Mouse (Mus musculus) embryo, embryonic 9.5 days (tissue): Measurements from ENCODE around the gene Mfsd11.
"Not testable (repeated sequence)": the region's sequence is repeated elsewhere in the genome, so short reads cannot be mapped to it uniquely, and the experiment has no call there.

Experiments used
- DNase-seq: peaks from one replicate; pipeline ENCODE4 v3.0.0-alpha.2; 2017; ENCODE audit errors: extremely low spot score

Gene Mfsd11

DNA sequence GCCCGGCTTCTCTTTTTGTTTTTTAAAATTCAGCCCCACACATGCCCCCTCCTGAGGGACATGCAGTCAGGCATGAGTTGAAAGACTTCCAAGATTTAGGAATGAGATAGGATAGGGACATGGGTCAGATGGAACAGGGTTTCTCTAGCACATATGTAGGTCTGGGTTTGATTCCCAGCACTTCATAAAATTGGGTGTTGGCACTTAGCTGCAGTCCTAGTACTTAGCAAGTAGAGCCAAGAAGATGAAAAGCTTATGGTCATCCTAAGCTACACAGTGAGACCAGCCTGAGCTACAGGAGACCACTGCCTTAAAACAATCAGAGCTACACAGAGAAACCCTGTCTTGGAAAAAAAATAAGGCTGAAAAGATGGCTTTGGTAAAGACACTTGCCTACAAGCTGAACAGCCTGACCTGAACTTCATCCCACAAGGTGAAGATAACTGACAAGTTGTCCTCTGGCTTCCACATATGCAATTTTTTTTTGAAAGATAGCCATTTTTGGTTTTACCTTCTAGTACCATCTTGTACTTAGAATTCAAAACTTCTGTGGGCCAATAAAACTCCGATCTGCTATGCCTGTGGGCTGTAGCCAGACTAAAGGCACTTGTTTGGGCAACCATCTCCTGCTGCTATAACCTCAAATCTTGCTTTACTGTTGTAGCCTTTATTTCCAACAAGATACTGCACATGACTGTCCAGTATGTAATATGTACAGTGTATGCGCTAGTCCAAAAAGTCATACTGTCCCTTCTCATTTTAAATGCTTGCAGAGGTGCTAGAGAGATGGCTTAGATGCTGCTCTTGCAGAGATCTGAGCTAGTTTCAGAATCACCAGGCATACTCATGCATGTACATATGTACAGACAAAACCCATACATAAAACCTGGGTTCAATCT lies 4.8 kb upstream of the Mfsd11 start:
- DNase-seq: no peak

DNA sequence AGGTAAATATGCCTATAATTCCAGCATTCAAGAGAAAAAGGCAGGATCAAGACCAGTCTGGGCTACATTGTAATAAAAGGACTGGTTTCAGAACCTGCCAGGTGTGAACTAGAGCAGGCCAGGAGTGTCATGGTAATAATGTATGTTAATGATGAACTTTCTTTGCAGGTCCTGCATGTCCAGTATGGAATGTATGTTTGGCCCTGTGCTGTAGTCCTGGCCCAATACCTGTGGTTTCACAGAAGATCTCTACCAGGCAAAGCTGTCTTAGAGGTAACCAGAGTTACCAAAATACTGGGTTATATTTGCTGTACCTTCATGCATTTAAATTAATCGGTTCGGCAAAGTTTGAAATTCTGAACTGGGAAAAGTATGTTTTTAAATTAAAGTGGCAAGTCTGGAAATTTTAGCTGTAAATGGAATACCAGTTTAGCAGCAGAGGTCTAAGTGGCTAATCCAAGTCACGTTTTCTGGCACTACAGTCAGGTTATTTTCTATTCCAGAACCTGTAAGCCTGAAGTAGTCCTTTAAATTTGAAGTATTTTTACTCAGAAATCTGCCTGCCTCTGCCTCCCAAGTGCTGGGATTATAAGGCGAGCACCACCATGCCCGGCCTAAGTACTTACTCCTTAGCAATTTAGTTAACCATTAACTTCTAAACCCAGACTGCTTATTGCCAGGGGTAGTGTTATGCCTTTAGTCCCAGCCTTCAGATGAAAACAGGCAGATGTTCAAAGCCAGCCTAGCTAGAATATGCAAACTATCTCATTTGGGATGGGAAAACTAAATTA lies 4.0 kb upstream of the Mfsd11 start:
- DNase-seq: no peak

DNA sequence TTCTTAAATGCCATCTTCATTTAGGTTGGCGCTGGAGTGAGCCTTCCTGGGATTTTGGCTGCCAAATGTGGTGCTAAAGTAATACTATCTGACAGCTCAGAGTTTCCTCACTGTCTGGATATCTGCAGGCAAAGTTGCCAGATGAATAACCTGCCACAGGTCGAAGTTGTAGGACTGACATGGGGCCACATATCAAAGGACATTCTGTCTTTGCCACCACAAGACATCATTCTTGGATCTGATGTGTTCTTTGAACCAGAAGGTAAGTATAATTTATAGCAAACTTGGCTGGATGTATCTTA lies 3.4 kb upstream of the Mfsd11 start:
- DNase-seq: not testable (repeated sequence)

DNA sequence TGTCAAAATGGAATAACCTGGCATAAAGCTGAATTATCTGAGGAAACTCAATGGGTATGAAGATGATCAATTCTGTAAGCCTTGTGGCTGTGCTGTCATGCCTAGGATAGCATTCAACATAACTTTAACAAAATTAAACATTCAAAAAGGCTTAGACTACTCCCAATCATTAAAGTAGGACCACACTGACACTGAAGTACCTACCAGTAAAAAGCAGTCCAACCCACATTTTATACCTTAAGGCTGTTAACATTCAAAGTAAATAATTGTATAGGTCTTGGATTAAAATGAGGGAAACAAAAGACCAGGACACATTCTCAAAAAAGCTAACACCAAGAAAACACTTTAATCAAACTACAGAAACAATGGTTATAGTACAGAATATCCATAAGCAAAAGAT lies 2.7 kb upstream of the Mfsd11 start:
- no peak for DNase-seq

DNA sequence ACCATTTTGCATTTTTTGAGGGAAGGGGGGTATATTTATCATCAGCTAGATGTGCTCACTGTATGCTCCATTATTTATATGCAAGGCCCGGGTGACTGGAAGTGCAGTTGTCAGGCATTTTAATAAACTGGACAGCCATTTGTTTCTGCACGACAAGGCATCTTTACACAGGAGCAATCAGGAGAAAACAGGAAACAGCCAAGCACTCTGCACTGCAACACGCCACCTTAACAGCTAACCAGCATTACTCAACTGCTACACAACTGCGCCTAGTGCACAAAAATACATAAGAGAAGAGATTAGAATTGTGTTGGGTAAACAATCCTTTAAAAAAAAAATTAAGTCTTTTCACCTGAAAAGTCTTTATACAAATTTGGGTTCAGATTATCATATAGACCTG lies 2.2 kb upstream of the Mfsd11 start:
- DNase-seq: no peak

DNA sequence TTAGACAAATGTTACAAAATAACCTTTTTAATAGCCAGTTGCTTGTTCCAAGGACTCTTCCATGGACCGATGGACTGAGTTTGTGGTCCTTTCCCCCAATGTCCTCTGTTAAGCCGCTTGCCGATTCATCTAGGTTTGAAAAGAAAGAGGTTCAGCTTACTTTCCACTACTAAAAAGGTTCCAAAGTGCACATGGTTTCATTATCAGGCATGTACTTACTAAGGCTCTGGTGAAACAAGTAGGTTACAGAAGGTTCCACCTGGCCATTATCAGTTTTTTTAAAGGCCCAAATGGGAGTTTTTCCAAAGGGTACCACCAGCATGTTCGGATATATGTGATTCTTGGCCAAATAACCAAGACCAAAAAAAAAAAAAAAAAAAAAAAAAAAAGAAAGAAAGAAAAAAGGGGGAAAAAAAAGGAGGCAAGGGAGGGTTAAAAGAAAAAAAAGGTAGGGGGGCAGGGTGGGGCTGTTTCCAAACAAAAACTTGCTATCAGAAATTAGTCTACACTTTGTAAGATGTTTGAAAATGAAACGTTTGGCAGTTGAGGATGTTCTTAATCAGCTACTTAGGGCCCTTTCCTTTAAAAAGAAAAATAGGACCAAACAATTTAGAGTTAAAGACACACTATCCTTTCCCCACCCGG lies 1.3 kb upstream of the Mfsd11 start:
- DNase-seq: no peak

DNA sequence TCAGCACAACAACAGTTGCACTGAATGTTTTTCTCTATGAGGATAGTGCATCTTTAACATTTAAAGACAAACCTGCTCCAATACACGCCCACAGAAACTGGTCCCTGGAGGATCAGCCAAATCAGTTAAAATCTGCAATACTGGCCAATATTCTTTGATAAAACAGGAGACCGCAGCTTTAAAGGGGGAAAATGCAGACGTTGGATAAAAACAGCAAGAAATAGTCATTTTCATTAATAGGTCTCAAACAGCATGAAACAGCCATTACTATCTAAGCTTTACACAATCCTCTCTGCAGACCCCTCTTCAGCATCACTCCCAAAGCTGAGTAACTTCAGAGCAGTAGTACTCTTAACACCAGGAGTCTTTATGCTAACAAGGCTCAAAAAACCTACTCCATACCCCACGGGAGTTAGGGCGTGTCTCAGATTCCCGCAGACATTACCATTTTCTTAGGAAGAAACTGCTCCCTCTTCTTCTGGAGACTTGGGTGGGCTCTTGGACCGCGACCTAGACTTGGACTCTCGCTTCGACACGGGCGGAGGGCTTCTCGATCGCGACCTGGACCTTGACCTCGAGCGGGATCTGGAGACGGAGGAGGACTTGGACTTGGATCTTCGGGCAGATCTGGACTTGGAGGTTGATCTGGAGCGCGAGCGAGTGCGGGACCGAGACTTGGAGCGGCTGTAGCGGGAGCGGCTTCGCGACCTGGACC lies 507 bp upstream of the Mfsd11 start:
- DNase-seq: peak; percentile 43

DNA sequence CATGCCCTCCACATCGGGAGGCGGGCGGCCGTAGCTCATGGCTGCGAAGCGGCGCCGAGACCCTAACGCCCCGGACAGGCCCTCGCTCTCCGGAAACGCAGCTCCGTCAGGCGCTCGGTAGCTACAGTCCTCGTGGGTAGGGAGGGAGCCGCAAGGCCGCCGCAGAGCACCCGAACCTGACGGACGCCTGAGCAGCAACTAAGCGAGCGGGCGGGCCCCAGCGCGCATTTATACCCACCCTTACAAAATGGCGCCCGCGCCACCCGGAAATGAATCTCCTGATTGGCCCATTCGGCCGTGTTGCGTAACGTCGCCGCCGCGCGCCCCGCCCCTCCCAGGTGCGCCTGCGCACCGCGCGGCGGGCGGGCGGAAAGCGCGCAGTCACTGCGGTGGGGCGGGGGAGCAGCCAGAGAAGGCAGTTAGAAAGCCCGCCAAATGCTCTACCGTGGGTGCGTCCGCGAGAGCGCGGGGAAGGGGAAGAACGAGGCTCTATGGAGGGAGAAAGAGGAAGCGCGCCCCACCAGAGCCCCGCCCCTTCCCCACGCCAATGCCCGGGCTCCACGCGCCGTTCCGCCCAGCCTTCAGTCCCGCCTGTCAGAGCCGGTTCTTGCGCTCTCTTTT lies 761 bp downstream of the Mfsd11 start, which contains the start of gene Srsf2:
TSS of gene Srsf2 (minus strand) at position 204 of the 621 bp plus-strand sequence.
- peak; percentile 97 for DNase-seq

DNA sequence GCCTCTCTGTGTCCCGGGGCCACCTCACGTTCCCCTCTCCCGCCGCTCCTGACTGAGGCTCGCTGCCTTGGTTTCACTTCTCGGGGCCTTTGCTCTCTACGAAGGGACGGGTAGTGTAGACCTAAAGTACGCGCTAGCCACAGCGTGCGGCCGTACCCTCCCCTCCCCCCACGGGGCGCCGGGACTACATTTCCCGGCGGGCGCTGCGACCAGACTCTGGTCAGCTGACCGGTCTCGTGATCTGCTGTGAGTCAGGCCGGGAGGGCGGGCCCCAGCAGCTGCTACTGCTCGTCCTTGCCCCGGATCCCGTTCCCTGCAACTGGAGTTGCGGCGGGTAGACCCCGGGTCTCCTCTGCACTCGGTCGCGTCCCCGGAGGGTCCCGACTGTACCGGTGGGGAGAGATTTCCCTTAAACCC lies 1.3 kb downstream of the Mfsd11 start:
- peak; percentile 96 for DNase-seq

DNA sequence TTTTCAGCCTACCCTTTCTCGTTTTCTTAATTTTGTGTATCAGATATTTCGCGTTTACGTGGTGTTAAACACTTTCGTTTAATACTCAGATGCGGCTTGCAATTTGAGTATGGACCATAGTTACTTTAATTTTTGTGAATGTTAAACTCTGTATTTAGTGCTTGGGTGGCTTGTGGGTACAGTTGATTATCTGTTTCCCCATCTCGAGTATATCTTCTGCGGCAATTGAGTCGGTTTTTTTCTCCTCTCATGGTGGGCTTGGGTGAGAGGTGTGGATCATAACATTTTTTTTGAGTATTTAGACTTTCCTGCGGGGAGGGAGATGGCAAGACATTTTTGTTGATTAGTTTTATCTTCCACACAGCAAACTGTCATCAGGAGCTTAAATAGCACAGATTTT lies 2.0 kb downstream of the Mfsd11 start:
- DNase-seq: no peak

DNA sequence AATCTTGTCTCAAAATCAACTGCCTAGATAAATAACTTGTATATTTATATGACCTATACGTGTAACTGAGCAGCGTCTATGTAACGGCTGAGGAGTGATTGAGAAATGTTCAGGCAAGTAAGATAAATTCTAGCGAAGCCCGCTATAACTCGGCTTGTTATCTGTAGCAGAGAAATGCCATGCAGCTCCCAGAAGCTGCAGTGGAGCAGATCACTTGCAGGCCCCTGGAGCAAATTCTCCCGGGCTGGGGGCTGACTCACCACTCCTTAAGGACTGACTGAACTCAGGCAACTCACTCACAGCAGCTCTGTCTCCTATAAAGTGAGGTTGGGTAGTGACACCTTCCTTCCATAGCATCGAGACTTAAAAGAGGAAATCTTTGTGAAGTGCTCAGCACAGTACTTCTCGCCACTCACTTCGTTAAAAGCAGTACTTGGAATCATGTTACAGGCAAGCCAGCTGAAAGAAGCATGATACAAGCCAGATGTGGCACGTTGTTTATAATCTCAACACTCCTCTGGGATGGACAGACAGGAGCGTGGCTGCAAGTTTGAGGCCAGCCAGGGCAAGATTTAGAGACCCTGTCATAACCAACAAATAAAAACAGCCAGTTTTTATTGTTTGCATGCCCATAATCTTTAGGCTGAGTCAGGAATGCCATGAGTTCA lies 5.1 kb downstream of the Mfsd11 start:
- no peak for DNase-seq

DNA sequence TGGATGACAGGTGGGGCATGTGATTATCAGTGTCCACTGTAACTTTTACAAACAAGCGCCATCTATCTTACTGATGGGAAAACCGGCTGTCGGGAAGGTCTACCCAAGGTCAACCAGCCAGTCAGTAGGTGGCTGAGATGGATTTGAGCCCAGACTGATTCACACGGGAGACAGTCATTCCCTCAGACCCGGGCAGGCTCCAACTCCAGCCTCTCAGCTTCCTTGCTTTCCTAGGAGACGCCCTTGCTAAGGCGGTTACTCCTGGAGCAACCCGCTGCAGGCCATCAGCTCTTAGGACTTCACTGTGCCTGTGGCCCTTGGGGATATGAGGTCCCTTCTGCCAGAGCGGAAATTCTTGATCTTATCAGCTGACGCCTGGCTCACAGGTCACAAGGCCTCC lies 12.2 kb downstream of the Mfsd11 start:
- no peak for DNase-seq

DNA sequence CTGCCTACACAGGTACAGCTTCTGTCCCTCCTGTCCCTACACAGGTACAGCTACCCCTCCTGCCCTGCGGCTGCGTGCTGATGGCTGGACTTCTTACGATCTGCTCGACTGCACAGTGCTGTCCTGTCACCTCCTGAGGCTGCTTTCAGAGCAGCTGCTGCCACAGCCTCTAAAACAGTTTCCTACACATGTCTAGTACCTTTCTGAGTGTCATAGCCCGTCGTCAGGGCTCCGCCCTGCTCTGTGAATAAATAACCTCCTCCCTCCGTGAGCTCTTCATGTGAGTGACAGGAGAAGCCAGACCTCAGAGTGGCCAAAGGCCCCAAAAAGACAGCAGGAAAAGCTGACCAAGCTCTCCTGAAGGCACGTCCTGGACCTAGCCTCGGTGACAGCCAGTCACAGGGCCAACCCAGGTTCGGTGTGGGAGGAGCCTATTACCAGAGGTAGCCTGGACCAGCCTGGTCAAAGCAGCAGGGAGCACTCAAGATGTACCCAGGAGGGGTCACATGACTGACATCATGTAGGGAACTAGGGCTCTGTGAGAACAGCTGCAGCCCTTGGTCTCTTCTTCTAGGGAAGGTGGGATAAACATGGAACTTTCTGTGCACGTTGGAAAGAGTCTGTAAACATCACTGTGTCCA lies 13.8 kb downstream of the Mfsd11 start:
- DNase-seq: no peak

DNA sequence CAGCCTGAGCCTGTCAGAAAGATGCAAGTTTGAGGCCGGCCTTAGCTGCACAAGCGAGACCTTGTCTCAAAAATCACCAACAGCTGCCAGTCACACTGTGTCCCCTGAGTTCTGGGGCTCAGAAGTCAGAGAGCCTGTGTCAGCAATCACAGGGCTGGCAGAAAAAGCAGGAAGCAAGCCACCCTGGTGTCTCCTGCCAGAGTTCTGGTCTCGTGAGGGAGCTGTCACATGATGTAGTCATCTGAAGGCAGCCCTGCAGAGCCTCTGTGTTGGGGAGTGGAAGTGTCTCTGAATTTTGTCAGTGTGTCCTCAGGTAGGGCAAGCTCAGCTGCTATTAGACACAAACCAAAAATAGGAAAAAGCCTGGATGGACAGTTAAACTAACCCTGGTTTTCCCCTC lies 15.9 kb downstream of the Mfsd11 start:
- no peak for DNase-seq

DNA sequence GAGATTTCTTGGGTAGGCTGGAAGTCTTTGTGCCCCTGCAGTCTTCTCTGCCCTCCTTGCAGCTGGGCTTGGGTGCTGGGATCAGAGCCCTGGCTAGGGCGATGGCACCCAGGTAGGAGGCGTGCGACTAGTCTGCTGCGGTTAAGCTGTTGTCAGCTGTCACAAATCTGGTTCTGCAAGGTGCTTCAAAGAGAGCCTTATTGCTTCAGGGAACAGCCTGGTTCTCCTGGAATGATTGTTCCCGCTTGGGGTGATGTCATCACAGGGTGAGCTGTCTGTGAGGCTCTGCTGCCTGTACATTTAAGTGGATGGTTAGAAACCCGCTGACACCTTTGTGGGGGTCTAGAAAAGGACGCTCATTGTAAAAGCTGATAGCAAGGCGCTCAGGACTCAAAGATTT lies 17.0 kb downstream of the Mfsd11 start:
- DNase-seq: no peak

DNA sequence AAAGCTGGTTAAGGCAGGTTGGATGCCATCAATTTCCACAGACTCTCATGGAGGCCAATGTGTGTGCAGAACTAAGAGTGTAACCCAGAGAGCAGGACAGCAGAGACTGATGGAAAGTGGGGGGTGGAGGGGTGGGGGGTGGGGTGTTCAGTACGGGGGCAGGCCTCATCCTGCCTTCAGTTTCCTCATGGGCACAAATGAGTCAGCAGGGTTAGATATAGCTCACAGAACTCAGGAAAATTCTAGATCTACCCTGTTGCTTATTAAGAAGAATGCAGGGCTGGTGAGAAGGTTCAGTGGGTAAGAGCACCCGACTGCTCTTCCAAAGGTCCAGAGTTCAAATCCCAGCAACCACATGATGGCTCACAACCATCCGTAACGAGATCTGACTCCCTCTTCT lies 17.4 kb downstream of the Mfsd11 start:
- DNase-seq: no peak

DNA sequence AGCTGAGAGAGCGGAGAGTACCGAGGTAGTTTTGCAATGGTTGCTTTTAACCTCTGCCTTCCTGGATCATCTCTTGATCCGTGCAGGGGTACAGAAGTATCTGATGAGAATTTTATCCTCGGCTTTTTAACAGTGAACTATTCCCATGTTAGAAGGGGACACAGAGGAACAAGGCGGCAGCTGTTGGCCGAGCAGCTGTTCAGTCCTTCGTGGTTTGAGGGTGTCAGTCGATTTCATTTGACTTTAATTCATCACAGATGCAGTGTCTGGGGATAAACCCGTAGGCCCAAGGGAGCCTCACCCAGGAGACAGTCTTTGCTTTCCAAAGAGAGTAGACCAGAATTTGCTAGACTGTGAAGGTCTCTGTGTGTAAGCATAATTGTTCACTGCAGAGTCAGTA lies 19.3 kb downstream of the Mfsd11 start:
- DNase-seq: no peak

DNA sequence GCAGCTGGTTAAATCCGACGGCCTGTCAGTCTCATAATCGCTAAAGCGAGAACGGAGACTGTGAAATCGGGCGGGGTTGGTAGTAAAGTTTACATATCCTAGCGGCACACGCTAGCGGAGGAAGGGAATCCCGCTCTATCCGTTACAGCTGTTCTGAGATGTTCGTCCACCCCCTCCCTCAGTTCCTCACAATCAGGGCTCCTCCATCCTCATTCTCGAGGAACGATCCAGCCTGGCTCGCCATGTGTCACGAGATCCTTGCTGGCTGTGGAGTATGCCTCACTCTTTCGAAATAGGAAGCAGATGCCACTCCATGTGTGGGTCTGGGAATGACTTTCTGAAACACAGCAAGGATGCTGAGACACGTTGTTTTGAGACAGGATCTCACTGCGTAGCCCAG lies 21.7 kb downstream of the Mfsd11 start:
- DNase-seq: no peak

DNA sequence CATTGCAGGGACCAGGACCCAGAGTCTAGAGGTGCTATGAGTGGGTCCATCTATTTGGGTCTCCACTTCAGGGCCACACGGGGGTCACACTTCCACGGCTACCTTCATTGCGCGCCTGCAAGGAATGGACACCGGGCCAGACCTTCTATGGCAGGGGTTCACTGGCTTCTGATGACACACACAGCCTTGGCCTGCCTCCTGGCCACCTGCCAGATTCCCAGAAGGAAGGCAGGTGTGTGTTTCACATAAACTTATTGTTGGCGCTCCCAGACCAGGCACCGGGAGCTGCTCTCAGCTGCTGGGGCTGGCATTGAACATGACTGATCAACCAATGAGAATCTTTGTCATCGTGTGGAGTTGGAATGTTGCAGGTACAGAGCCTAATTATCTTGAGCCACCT lies 26.2 kb downstream of the Mfsd11 start:
- no peak for DNase-seq

DNA sequence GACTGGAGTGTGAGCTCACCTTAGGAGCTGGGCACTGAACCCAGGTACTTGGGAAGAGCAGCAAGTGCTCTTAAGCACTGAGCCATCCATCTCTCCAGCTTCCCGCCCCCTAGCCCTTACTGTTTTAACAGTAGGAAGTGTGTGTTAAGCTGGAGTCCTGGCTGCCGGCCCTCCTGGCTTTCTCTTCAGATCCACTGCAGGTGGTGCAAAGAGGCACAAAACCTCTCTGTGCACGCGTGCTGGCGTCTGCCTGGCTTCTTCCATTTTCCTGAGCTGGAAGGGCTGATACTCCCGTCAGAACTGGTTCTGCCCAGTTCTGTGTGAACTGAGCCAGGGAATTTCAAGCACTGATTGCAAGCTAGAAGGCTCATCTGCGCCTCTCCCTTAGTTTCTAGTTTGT lies 28.6 kb downstream of the Mfsd11 start:
- DNase-seq: no peak

DNA sequence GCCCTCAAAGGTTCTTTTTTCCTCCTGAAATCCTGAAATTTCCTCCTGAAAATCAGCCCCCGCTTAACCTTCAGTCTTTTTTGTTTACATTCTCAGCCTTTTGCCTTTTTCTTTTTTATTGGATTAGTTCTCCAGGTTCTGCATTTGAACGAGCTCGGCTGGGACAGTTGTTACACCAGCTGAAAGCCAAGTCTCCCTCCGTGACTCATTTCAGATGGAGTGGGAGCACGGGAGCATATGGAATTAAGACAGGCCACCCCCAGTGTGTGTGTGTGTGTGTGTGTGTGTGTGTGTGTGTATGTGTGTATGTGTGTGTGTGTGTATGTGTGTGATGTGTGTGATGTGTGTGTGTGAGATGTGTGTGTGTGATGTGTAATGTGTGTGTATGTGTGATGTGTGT lies 29.2 kb downstream of the Mfsd11 start:
- no peak for DNase-seq
